Mouse (Mus musculus): ENCODE data around the gene Acad11.

DNA sequence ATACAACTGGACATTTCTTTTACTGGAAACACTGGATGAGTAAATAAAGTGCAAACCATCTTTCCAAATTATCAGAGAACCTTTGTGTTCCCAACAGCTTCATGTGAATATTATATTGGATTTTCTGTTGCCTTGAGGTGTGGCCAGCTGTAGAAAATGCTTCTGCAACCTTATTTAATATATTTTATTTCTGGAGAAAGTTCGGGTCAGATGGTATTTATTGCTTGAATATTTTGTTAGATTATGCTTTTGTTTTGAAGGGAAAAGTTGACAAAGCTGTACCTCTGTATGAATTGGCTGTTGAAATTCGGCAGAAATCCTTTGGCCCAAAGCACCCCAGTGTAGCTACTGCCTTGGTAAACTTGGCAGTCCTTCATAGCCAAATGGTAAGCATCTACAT lies 22.8 kb upstream of the Acad11 start, which contains the start of gene Gm28305:
- TF ChIP-seq POLR2A (IDR thresholded peaks at IDR 0.05; ENCODE audit: low read depth, low read length): no peak
- no peak for TF ChIP-seq CTCF (conservative IDR thresholded peaks at IDR 0.05; ENCODE audit: insufficient read depth, insufficient read length, low read depth, low read length)
